Mouse (Mus musculus) spleen, postnatal 14 days (tissue): ENCODE measurements around the gene Hip1.

Source experiments
- DNase-seq, 2 experiments: peaks; one replicate each; pipeline ENCODE4 v3.0.0; 2021 to 2022; ENCODE audit warnings: low spot score in 2 of 2

The Hip1 gene

DNA sequence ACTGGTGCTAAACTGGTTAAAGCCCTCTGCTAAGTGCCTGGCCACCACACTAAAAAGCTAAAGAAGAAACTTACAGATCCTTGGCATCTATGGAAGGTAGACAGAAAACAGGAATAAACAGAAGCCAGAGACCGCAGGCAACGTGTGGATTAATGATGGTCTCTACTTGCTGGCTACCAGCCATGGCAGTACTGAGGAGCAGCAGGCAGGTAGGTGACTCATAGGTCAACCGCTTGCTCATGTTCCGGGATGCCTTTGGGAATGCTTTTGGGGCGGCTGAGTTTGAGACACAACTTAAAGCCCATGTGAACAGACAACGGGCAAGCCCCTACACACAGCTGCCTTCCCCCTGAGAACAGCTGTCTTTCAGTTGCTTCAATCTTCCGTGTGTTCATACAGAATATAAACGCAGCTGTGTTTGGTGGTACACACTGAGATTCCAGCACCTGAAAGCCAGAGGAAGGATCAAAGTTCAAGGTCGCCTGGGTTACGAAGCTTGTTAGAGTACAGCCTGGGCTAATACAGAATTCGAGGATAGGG, 13.5 kb downstream of the Hip1 start:
- no peak for DNase-seq

DNA sequence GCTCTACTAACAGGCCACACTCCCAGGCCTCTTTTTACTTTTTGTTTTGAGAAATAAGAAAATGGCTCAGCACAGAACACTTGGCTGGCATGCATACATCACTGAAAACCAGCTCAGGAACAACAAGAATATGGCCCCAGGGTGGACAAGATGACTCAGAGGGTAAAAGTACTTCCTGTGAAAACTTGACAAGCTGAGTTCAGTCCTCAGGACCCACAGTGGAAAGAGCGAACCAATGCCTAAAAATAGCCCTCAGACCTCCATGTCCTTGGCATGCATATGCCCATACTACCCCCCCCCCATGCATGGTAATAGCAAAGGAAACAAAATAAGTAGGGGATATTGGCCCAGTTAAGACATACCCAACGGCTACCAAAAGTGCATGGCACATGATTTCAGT, 15.0 kb downstream of the Hip1 start:
- no peak for DNase-seq

DNA sequence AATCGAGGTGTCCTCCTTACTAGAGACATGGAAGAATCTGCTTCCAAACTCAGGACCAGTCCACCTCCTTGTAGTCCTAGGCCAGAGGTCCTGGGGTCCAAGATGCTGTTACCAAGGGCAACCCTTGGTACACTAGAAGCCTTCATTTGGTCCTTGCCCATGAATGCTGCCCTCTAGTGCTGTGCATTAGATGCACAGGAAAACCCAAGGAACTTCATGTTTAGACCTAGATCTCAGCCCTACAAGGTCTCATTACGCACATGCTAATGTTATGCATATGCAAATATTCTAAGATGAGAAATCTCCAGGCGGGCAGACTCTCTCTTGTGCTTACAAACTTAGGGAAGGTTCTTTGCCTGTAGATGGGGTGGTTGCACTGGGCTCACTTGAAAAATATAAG, 15.6 kb downstream of the Hip1 start:
- no peak for DNase-seq

DNA sequence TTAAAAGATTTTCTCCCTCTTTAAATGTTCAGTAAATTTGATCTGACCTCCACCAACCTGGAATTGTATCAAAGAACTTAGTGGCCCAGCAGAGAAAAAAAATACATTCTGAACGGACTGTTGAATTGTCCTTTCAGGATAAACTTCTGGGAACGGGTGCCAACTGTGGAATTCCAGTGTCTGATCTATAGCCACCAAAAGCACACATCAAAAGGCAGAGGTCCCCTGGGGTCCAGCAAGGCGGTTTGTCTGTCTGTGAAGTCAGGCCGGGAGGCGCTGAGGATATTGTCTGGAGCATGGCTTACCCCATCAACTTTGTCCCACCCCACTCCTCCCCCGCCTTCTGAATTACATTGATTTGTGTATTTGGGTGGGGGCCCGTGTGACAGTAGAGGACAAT, 16.9 kb downstream of the Hip1 start:
- no peak for DNase-seq

DNA sequence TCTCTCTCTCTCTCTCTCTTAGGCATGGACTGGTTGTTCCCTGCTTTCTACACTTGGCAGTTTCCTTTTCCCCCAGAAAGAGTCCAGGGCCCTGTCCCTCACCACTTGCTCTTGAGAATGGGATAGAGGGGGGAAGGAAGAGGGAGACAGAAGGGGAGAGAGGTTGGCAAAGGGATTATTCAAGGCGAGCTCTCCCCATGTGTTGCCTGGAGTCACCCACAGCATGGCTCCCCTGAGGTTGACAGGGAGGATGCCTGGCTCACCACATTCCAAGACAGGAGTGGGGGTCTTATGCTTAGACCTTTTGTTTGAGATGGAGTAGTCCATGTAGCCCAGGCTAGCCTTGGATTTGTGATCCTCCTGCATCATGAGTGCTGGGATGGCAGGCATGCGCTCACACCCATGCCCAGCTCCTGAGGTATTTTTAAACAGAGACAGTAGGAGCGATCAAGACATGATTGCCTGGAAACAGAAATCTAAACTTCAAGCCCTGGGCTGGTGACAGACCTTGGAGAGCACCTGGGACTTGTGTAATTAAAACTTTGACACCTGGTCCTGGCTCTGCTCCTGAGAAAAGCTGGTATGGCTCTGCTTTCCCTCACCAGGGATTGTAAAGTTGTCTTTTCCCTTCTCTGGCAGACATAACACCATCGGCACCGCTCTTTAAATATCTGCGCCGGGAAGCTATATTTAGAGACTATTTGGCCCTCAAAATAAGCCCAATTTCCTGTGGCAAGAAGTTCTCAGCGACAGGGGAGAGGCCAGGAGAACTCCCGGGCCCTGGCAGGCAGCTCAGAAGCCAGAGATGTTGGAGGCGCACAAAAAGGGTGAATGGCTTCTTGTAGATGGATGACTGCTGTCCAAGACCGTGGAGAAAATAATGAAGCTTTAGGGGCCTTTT, 20.0 kb downstream of the Hip1 start:
- no peak for DNase-seq

DNA sequence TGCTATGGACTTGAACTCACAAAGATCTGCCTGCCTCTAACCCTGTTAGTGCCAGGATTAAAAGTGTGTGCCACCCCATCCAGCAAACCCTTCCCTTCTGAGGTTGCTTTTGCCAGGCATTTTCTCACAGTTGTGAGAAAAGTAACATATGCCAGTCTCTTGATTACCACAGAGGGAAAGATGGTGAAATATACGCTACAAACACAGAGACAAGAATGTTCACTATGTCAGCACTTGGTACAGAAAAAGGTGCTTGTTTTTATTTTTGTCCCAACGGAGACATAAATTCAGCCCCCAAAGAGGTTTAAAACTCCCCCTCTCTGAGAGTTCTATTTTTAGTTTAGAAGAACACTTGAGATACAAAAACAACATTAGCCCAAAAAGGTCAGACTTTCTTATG, 20.8 kb downstream of the Hip1 start:
- no peak for DNase-seq

DNA sequence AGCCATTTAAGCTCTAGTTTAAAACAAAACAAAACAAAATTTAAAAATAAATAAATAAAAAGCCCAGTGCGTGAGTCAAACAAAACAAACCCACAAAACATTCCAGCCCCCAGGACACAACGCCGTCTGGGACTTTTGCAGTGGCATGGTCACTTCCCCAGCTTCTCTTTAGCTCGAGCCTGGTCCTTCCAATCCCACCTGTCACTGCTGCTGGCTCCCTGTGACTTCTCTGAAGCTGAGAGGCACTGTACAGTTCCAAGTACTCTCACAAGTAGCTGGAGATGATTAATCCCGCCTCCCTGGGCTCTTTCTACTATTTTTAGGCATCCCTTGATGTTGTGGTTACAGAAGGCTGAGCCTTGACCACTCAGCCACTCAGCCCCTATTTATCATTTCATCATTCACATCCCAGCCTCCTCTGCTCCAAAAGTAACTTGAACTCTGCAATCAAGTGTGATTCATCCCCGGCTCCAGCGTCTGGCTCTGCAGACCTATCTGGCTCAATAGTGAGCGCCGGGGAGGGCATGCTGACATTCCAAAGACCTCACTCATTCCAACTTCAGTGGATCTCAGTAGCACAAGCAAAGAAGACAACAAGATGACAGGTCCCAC, 22.7 kb downstream of the Hip1 start:
- DNase-seq, result no peak

DNA sequence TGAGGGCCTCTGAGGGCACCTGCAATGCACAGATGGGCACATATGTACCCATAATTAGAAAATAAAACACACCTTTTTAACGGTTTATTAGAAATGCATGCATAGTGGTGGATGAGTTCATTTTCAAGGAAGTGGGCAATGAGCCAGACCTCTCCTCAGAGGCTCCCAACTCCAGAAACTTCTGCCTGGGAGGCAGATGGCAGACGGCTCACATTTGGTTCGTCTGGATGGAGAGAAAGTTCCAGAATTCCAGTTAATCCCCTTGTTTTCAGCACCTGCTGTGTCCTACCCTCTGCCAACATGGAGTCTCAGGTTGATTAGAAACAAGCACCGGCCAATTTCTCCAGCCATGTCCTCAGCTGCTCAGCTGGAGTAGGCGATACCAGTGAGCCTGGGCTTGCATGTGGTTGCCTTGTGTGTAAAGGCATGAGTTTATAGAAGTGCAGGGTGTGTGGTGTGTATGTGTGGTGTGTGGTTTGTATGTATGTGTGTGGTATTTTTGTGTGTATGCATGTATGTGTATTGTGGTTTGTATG, 27.5 kb downstream of the Hip1 start:
- no peak for DNase-seq

DNA sequence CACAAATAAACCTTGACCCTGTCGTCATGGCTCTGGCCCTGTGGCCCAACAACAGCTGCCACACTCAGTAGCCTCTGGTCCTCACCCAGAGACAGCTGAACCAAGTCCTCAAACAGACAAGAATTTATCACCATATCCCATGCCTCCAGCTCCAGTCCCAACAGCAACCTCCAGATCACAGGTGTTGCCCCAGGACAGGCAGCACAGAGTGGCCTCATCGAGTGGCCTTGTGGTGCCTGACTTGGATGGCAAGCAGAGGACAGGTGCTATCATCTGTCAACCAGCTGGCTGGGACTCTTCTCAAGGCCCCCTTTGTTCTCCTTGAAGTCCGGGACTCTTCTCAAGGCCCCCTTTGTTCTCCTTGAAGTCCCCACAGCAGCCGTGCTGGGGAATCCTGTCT, 31.8 kb downstream of the Hip1 start:
- DNase-seq, result no peak

DNA sequence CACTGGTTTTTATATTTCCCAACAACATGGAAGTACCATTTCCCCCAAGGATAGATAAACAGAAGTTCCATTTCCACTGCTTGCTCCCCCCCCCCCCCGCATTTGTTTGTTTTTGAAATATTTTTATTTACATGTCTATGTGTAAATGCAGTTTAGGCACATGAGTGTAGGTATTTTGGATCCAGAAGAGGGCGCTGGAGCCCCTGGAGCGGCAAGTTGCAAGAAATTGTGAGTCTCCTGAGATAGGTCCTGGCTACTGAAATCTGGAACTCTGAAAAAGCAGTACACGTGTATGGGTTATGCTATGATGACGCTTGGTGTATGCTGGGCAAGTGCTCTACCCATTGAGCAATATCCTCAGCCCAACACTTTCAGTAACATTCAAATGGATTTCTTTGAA, 33.8 kb downstream of the Hip1 start:
- DNase-seq, result no peak

DNA sequence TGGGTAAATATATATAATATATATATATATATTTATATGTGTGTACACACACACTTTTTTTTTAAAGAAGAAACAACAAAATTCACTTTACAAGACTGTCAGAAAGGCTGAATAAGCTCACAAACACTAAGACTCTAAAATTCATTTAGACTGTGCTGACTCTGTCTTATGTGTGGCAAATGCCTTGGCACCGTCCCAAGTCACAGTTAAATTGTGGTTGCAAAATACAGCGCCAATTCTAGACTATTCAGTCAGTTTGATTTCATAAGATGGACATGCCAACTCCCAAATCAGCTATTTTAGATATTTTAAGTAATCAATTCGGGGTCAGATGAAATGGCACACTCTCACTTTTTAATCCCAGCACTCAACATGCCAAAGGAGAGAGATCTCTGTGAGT, 36.6 kb downstream of the Hip1 start:
- no peak for DNase-seq

DNA sequence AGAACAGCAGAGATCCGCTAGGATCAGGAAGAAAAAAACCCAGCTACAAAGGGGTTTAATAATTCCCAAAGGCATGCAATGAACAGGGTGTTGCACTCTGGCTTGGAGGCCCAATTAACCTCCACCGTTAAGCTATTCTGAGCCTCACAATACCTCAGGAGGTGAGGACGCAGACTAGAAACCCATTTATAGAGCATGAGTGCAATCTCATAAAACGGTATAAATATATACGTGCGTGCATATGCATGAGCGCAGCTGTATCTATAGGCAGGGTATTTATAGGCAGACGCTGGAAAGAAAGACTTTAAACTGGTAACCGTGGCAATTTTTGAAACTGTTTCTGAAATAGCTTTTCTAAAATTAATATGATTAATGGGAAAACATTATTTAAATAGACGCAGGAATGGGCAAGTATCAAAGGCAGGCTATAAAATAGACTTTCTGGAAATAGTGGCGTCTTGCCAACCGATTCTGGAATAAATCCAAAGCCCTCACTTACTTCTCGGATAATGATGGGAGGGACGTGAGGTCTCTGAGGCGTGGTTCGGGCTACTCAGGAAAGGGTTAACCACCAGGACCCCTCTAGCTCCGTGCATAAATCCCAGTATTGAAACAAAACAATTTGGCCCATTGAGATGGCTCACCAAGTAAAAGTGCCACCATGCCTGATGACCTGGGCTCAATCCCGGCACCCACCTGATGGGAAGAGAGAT, 37.2 kb downstream of the Hip1 start:
- DNase-seq, result no peak

DNA sequence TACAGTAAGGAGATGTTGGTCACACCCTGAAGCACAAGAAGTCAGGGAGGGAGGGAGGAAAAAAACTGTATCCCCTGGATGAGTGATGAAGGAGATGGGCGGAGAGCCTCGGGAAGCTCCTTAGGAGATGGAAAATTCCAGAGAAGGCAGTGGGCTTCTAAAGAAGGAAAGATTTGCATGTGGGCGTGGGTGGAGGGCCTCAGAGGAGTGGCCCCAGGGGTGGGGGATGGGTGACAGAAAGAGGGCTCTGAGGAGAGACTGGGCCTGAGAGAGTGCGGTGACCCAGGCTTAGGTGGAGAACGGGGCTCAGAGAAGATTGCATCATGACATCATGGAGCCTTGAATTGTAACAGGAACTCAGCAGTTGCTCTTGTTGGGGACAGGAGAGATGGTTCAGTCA, 39.5 kb downstream of the Hip1 start:
- DNase-seq, result no peak

DNA sequence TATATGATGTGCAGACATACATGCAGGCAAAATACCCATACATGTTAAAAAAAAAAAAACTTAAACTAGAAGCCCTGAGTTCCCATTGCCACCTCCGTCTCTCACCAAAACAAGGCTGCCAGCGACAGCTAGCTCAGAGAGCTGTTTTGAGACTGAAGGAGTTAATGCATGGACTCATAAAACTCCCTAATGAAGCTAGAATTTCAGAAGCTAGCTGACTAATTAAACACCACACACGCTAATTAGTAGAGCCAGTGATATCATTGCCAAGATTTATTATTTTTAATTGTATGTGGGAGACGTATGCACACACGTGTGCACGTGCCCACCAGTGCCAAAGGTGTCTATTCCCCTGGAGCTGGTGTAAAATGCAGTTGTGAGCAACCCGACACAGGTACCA, 42.0 kb downstream of the Hip1 start:
- DNase-seq, result no peak

DNA sequence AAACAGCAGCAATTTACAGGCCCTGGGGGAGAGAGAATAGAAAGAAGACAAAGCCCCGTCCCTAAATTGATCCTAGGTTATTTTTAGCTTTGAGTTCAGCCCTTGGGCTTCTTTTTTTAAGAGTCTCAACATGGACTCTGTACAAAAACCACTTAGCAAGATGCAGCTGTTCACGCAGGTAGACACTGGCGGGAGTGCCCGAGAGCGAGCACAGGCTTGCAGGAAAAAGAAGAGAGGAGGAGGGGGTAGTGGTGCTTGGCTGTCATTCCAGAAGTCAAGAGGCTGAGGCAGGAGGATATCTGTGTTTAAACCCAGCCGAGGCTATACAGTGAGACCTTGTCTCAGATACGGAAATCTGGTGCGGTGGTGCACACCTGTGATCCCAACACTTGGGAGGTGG, 42.9 kb downstream of the Hip1 start:
- DNase-seq, result no peak

DNA sequence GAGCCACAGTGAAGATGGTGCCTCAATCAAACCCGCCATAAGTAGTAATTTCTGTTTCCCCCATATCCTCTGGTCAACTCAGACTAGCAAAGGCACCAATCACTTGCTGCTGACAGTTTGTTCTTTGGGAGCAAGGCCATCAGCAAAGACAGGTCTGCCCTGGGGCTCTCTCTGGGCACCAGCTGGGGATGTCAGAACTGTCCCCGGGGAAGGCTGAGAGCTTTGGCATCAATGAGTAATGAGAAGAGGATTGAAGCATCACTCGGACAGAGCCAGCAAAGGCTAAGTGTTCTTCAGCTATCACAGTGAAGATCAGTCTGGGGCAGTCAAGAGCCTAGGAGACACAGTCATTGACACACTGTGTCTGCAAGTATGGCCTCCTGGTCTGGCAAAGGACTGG, 46.0 kb downstream of the Hip1 start:
- no peak for DNase-seq

DNA sequence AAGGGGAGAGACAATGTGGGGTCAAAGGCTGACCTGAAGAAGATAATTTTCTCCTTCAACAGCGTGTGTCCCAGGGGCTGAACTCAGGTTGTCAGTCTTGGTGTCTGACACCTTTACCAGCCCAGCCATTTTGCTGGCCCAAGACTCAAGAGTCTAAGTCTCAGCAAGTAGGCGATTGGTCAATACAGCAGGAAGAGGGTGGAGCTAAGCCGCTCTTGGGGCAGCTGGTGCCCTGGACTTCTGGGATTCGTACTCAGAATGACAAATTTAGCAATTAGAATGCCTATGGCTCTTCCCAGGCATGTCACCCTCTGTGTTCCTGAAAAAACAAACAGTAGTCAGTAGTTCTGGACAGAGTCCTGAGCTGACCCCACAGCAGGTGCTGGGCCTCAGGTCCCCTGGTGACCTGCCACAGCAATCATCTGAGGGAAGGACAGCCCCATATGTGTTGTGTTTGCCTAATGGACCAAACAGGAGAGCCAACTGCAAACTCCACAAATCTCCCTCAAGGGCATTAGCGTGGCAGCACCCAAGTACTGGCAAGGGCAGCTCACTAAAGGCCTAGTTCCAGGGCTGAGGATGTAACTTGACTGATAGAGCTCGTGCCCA, 47.5 kb downstream of the Hip1 start:
- DNase-seq, result no peak

DNA sequence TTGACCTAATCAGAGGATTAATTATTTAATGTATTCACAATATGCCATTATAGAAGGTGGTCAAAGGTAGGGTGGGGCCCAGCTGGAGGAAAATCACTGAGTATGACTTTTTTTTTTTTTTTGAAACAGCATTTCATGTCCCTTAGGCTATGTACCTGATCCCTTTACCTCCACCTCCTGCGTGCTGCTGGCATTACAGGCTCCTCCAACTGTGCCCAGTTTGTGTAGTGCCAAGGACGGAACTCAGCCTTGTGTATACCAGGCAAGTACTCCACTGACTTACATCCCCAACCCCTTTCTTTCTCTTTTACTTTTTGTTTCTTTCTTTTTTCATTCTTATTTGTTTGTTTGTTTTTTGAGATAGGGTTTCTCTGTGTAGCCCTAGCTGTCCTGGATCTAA, 48.4 kb downstream of the Hip1 start:
- no peak for DNase-seq

DNA sequence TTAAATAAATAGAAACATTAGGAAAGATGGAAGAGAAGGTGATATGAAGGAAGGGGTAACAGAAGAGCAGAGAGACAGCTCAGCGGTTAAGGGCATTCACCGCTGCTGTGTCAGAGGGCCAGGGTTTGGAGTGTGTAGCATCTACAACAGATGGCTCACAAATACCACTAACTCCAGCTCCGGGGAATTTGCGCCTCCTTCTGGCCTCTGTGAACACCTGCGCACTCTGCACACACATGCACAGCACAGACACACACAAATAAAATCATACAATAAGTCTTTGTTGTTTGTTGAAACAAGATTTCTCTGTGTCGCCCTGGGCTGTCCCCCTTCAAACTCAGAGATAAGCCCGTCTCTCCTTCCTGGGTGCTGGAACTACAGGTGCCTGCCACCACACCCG, 49.4 kb downstream of the Hip1 start:
- DNase-seq, result no peak

DNA sequence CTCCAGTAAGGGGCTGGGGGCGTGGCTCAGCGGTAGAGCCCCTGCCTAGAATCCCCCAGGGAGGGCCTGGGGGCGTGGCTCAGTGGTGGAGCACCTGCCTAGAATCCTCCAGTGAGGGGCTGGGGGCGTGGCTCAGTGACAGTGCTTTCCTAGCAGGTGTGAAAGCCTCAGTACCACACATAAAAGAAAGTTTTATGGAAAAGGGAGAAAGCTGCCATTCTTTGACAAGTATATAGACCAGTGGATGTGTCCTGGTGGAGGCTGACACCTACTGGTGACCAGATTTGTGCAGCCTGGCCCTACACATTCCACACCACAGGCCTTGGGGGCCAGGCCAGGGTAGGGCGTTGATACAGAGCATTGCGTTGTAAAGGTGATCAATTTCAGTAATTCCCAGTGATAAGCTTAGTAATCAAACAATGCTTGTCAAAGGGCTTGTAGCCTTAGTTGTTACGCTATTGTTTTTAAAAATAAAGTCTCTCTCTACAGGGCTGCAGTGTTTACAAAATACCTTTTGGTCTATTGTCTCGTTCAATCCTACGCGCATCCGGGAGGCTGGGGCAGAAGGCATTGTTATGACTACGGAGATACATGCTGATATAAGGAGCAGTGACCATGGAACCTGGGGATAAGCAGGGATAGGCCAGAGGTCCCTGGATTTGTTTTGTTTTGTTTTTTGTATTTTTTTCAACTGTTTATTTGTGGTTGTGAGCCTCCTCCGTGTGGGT, 50.6 kb downstream of the Hip1 start:
- DNase-seq, result peak in 1 of 2 experiments; percentile 13

DNA sequence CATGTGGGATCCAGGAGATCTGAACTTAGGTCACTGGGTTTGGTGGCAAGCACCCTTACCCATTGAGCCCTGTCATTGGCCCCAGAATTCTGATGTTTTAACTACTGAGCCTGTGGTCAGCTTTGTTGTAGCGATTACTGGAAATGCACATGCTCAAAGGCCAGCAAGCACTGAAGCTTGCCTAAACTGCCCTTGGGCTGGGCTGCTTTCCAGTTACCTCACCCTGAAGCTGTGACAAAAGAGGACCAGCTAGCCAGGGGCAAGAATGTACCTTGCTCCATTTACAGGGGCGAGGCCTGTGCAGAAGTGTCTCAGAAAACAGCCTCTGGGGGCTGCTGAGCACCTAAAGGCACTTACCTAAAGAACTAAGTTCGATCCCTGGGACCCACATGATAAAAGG, 51.8 kb downstream of the Hip1 start:
- DNase-seq, result no peak
